Mouse (Mus musculus): ENCODE data around the gene 6430550D23Rik. TPM values are rescaled to one million over a fixed set of nuclear protein-coding genes. Genes with fewer than 3 reads are reported as not detected.
A peak's percentile ranks its signal among the peaks of the same experiment; 100 is the strongest.
"Not testable (repeated sequence)": the region's sequence is repeated elsewhere in the genome, so short reads cannot be mapped to it uniquely, and the experiment has no call there.

Gene 6430550D23Rik
- total and polyA plus RNA-seq, 2 experiments from 2014 or later, result 0.04 to 0.10 TPM

GRCm38 (mm10) chr2:155928711-155929345 lies 78.9 kb downstream of the 6430550D23Rik start:
- TF ChIP-seq CTCF (IDR thresholded peaks at IDR 0.05; ENCODE audit: low read depth) (no peak), EP300 (IDR thresholded peaks at IDR 0.05; ENCODE audit: low read depth) (no peak)
- Histone ChIP-seq H3K27me3 (ENCODE audit: control insufficient read depth, insufficient read depth, low read length) (no peaks in the 10 kb centered on the region), H3K4me1 (ENCODE audit: control insufficient read depth, insufficient read depth) (peaks cover 4% of the 10 kb centered on the region; the same call in 1 of the 2 replicates), H3K27ac (ENCODE audit: low read depth) (peak overlapping the region; percentile 81), H3K9me3 (replicated peaks; ENCODE audit: control insufficient read depth, low read length) (no peaks in the 10 kb centered on the region), H3K4me2 (ENCODE audit: low read depth, low read length) (peak overlapping the region; percentile 84), H3K9ac (replicated peaks; ENCODE audit: low read depth, low read length) (peak overlapping the region; percentile 71), H3K4me3 (ENCODE audit: low read depth, low read length) (peak overlapping the region; percentile 81), H3K36me3 (replicated peaks; ENCODE audit: control insufficient read depth, insufficient read depth, low read length) (0 out of 2 replicates have a peak, but pooled peaks cover 6% of the 10 kb centered on the region)
- DNase-seq (ENCODE audit: low spot score), result no peak
- WGBS, result 67% methylated on average over 7 of the region's 7 CpGs
- no peak for ATAC-seq (ENCODE audit: insufficient read depth, low read depth)

- H3K27ac ChIP-seq (ENCODE audit: low read depth); ATAC-seq (ENCODE audit: insufficient read depth, low read depth); H3K9me3 ChIP-seq (replicated peaks; ENCODE audit: control insufficient read depth, low read length); H3K4me1 ChIP-seq (ENCODE audit: control insufficient read depth, insufficient read depth); H3K27me3 ChIP-seq (ENCODE audit: control insufficient read depth, insufficient read depth, low read length); H3K9ac ChIP-seq (replicated peaks; ENCODE audit: low read depth, low read length); H3K4me3 ChIP-seq (ENCODE audit: low read depth, low read length); DNase-seq (ENCODE audit: low spot score); H3K4me2 ChIP-seq (ENCODE audit: low read depth, low read length): not testable (repeated sequence)
- WGBS, result 92% methylated on average over 6 of the region's 6 CpGs
- H3K36me3 ChIP-seq (replicated peaks; ENCODE audit: control insufficient read depth, insufficient read depth, low read length), result peaks cover 17% of the 10 kb centered on the region; the same call in 1 of the 2 replicates
These were observed 82.6 kb downstream of the 6430550D23Rik start for GRCm38 (mm10) chr2:155925213-155925612.

Other genes starting within 250 kb of the 6430550D23Rik start
- 0.04 and 0.38 TPM in 2 replicates for gene Mmp24, start 232.6 kb downstream of the 6430550D23Rik start, total RNA-seq (2014; rRNA removed; ENCODE audit: low replicate concordance)
- gene Mmp24, start 232.6 kb downstream of the 6430550D23Rik start, polyA plus RNA-seq (2015; fragmentation: Nextera tagmentation; extraction: Ambion mirVana), result 0.03 and 0.04 TPM in 2 replicates
- gene BC029722, start 188.6 kb downstream of the 6430550D23Rik start, total RNA-seq (2014; rRNA removed; ENCODE audit: low replicate concordance), result 14.1 and 14.7 TPM in 2 replicates
- 20.9 and 21.4 TPM in 2 replicates for gene BC029722, start 188.6 kb downstream of the 6430550D23Rik start, polyA plus RNA-seq (2015; fragmentation: Nextera tagmentation; extraction: Ambion mirVana)
- gene Eif6, start 181.1 kb downstream of the 6430550D23Rik start, total RNA-seq (2014; rRNA removed; ENCODE audit: low replicate concordance), result 96.9 and 101 TPM in 2 replicates
- gene Eif6, start 181.1 kb downstream of the 6430550D23Rik start, polyA plus RNA-seq (2015; fragmentation: Nextera tagmentation; extraction: Ambion mirVana), result 96.6 and 102 TPM in 2 replicates
- gene Fam83c, start 173.1 kb downstream of the 6430550D23Rik start, total RNA-seq (2014; rRNA removed; ENCODE audit: low replicate concordance), result not detected in 2 replicates
- gene Fam83c, start 173.1 kb downstream of the 6430550D23Rik start, polyA plus RNA-seq (2015; fragmentation: Nextera tagmentation; extraction: Ambion mirVana), result 0.04 TPM in 2 replicates
- gene Uqcc1, start 77.7 kb downstream of the 6430550D23Rik start, total RNA-seq (2014; rRNA removed; ENCODE audit: low replicate concordance), result 85.7 and 167 TPM in 2 replicates
- gene Uqcc1, start 77.7 kb downstream of the 6430550D23Rik start, polyA plus RNA-seq (2015; fragmentation: Nextera tagmentation; extraction: Ambion mirVana), result 149 and 167 TPM in 2 replicates
- gene Gm15557, start 67.2 kb downstream of the 6430550D23Rik start, total RNA-seq (2014; rRNA removed; ENCODE audit: low replicate concordance), result not detected in 2 replicates
- not detected in 2 replicates for gene Gm15557, start 67.2 kb downstream of the 6430550D23Rik start, polyA plus RNA-seq (2015; fragmentation: Nextera tagmentation; extraction: Ambion mirVana)
- 0.84 TPM in 1 of 2 replicates, not detected in the other for gene Gdf5, start 62.6 kb downstream of the 6430550D23Rik start, total RNA-seq (2014; rRNA removed; ENCODE audit: low replicate concordance)
- gene Gdf5, start 62.6 kb downstream of the 6430550D23Rik start, polyA plus RNA-seq (2015; fragmentation: Nextera tagmentation; extraction: Ambion mirVana), result 0.10 and 0.22 TPM in 2 replicates
- 3.7 and 9.8 TPM in 2 replicates for gene Cep250, start 51.5 kb downstream of the 6430550D23Rik start, total RNA-seq (2014; rRNA removed; ENCODE audit: low replicate concordance)
- 3.6 and 4.0 TPM in 2 replicates for gene Cep250, start 51.5 kb downstream of the 6430550D23Rik start, polyA plus RNA-seq (2015; fragmentation: Nextera tagmentation; extraction: Ambion mirVana)
- gene Ergic3, start 68 bp upstream of the 6430550D23Rik start, total RNA-seq (2014; rRNA removed; ENCODE audit: low replicate concordance), result 73.9 and 94.5 TPM in 2 replicates
- gene Ergic3, start 68 bp upstream of the 6430550D23Rik start, polyA plus RNA-seq (2015; fragmentation: Nextera tagmentation; extraction: Ambion mirVana), result 99.5 and 100 TPM in 2 replicates
- gene Fer1l4, start 45.0 kb upstream of the 6430550D23Rik start, total RNA-seq (2014; rRNA removed; ENCODE audit: low replicate concordance), result 0.61 TPM in 1 of 2 replicates, not detected in the other
- not detected in 2 replicates for gene Fer1l4, start 45.0 kb upstream of the 6430550D23Rik start, polyA plus RNA-seq (2015; fragmentation: Nextera tagmentation; extraction: Ambion mirVana)
- 0.08 and 2.1 TPM in 2 replicates for gene Spag4, start 57.2 kb upstream of the 6430550D23Rik start, total RNA-seq (2014; rRNA removed; ENCODE audit: low replicate concordance)
- 0.84 and 1.2 TPM in 2 replicates for gene Spag4, start 57.2 kb upstream of the 6430550D23Rik start, polyA plus RNA-seq (2015; fragmentation: Nextera tagmentation; extraction: Ambion mirVana)
- 47.5 and 55.5 TPM in 2 replicates for gene Cpne1, start 104.0 kb upstream of the 6430550D23Rik start, total RNA-seq (2014; rRNA removed; ENCODE audit: low replicate concordance)
- gene Cpne1, start 104.0 kb upstream of the 6430550D23Rik start, polyA plus RNA-seq (2015; fragmentation: Nextera tagmentation; extraction: Ambion mirVana), result 18.3 and 18.6 TPM in 2 replicates
- gene Rbm12, start 104.0 kb upstream of the 6430550D23Rik start, total RNA-seq (2014; rRNA removed; ENCODE audit: low replicate concordance), result 33.2 and 35.0 TPM in 2 replicates
- 8.8 and 9.5 TPM in 2 replicates for gene Rbm12, start 104.0 kb upstream of the 6430550D23Rik start, polyA plus RNA-seq (2015; fragmentation: Nextera tagmentation; extraction: Ambion mirVana)
- 25.7 and 36.5 TPM in 2 replicates for gene Gm28036, start 119.1 kb upstream of the 6430550D23Rik start, total RNA-seq (2014; rRNA removed; ENCODE audit: low replicate concordance)
- 4.1 and 6.2 TPM in 2 replicates for gene Gm28036, start 119.1 kb upstream of the 6430550D23Rik start, polyA plus RNA-seq (2015; fragmentation: Nextera tagmentation; extraction: Ambion mirVana)
- gene Romo1, start 136.1 kb upstream of the 6430550D23Rik start, total RNA-seq (2014; rRNA removed; ENCODE audit: low replicate concordance), result 113 and 154 TPM in 2 replicates
- gene Romo1, start 136.1 kb upstream of the 6430550D23Rik start, polyA plus RNA-seq (2015; fragmentation: Nextera tagmentation; extraction: Ambion mirVana), result 607 and 610 TPM in 2 replicates
- 104 and 106 TPM in 2 replicates for gene Nfs1, start 136.2 kb upstream of the 6430550D23Rik start, total RNA-seq (2014; rRNA removed; ENCODE audit: low replicate concordance)
- 71.4 and 75.1 TPM in 2 replicates for gene Nfs1, start 136.2 kb upstream of the 6430550D23Rik start, polyA plus RNA-seq (2015; fragmentation: Nextera tagmentation; extraction: Ambion mirVana)
- 272 and 376 TPM in 2 replicates for gene Rbm39, start 172.3 kb upstream of the 6430550D23Rik start, total RNA-seq (2014; rRNA removed; ENCODE audit: low replicate concordance)
- 315 and 343 TPM in 2 replicates for gene Rbm39, start 172.3 kb upstream of the 6430550D23Rik start, polyA plus RNA-seq (2015; fragmentation: Nextera tagmentation; extraction: Ambion mirVana)
- gene Phf20, start 188.5 kb upstream of the 6430550D23Rik start, total RNA-seq (2014; rRNA removed; ENCODE audit: low replicate concordance), result 8.3 and 10.6 TPM in 2 replicates
- gene Phf20, start 188.5 kb upstream of the 6430550D23Rik start, polyA plus RNA-seq (2015; fragmentation: Nextera tagmentation; extraction: Ambion mirVana), result 29.5 and 30.4 TPM in 2 replicates